Mouse (Mus musculus) cerebellum, postnatal 4 days (tissue): Measurements from ENCODE around the gene Acat2.
"Not testable (repeated sequence)": the region's sequence is repeated elsewhere in the genome, so short reads cannot be mapped to it uniquely, and the experiment has no call there.

Experiments used
- DNase-seq, 2 experiments: peaks; one replicate each; pipeline ENCODE4 v3.0.0; 2022; ENCODE audit warnings: low spot score in 2 of 2, mixed read lengths in 1 of 2

The Acat2 gene

GRCm38 (mm10) chr17:12959377-12959776, 1.2 kb downstream of the Acat2 start:
- DNase-seq = not testable (repeated sequence)

- DNase-seq = no peak
These were observed 3.9 kb downstream of the Acat2 start for GRCm38 (mm10) chr17:12956664-12957063.

GRCm38 (mm10) chr17:12949669-12950068, 10.9 kb downstream of the Acat2 start:
- DNase-seq = no peak

GRCm38 (mm10) chr17:12942459-12943162, 17.9 kb downstream of the Acat2 start:
- no peak for DNase-seq

DNA sequence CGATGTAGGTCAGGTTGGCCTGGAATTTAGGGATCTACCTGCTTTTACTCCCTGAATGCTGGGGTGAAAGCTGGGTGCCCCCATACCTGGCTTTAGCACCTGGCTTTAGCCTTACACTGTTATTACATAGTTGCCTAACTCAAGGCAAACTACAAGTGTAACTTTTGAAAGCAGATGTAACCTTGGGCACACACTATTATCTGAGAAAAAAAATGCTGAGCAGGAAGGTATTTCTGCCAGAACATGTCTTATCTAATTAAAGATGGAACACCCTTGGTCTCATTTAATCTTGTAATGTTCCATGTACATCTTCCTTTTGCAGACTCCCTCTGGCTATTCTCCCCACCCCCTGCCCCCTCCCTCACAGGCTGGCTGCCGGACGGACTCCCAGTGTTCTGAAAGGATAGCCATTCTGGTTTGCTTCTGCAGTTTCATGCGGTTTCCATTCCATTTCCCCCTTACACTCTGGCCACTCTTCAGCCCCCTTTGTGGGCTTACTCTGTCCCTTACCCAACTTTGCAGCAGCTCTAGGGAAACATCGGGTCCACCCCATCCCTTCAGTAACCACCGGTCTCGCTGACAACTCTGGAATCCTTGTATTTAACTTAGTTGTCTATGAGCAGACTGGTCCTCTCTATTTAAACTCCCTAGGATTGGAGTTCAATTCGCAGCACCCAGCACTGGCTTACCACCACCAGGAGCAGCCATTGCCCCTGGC, 18.8 kb downstream of the Acat2 start:
- DNase-seq = no peak

- DNase-seq = no peak
These were observed 20.3 kb downstream of the Acat2 start, which contains the start of gene Acat3 for GRCm38 (mm10) chr17:12940151-12940805. TSS of gene Acat3 (minus strand) at chr17:12940600.

DNA sequence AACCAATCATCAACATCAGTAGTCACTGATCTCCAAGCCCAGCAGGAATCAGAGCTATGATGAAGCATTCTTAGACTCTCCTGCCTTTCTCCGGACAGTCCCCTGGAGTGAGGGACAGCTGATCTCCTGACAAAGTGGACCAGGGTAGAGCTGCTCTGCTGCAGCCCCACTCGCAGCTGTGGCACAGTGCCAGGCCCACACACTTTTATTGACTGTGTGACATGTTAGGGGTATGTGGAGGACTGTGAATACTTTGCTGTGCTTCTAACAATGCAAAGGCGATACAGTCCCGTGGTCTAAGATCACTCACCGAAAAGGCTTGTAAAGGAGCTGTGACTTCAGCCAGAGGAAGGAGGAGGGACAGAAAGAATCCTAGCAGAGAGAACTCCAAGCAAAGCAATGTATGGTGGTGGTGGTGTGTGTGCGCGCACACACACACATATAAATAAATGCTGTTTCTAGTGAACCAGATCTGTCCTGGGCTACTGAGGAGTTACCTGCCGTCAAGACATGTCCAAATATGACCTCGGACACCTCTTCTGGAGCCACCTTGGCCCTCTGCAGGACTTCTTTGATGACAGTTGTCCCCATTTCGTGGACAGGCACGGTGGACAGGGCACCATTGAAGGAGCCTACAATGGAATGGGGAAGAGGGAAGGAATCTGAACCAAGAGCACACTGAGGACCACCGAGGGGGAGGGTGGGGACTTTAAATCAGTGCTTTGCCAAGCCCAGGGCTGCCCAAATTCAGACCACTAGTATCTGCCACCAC, 21.0 kb downstream of the Acat2 start:
- not testable (repeated sequence) for DNase-seq

DNA sequence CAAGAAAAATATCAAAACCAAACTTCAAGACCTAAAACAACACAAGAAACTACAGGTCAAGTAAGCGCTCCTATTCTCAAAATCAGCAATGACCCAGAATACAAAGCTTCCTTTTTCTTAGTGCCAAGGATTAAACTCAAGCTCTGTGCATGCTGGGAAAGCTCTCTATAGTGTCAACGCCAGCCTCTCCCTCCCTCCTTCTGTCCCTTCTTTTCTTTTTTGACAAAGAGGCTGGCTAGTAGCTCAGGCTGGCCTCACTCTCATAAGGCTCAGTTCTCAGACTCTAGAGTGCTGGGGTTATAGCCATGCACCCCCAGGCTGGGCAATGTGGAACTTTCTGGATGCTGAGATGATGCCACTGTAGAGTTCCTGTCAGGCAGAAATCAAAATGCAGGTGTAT, 22.5 kb downstream of the Acat2 start:
- DNase-seq = no peak

- DNase-seq = no peak
These were observed 23.1 kb downstream of the Acat2 start for GRCm38 (mm10) chr17:12937412-12937970.

DNA sequence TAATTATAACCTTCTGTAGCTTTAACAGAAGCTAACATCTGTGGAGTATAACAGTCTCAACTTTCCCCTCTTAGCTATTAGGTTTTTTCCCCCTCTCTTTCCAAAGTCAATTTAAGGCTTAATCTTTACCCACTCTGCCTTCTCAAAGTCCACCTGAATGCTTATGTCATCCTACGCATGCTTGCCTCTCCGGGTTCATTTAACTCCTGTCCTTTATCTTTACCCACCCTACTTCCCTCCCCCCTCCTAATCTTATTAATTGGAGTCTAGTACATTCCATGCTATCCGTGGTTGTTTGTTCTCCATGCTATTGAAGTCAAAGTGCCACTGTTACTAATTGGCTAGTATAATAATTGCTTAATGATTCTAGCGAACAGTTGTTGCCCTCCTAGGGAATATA, 24.8 kb downstream of the Acat2 start:
- no peak for DNase-seq

DNA sequence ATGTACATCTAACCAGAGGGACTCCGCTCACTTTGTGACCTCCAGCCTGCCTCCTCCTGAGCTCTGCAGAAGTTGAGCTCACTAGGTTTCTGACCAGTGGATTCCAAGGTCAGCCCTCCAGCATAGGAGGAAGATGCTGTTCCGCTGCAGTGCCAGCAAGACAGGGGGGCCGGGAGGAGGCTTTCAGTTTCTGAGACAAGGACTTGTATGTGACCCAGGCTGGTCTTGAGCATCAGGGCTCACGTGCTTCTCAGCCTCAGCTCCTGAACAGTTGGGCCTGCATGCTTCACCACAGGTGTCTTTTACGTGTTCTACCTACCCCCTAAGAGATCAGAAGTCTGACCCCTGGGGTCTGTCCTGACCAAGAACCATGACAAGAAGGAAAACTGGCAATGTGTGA, 29.0 kb downstream of the Acat2 start:
- DNase-seq = not testable (repeated sequence)

- DNase-seq = no peak
These were observed 34.8 kb downstream of the Acat2 start for GRCm38 (mm10) chr17:12925703-12926180.

DNA sequence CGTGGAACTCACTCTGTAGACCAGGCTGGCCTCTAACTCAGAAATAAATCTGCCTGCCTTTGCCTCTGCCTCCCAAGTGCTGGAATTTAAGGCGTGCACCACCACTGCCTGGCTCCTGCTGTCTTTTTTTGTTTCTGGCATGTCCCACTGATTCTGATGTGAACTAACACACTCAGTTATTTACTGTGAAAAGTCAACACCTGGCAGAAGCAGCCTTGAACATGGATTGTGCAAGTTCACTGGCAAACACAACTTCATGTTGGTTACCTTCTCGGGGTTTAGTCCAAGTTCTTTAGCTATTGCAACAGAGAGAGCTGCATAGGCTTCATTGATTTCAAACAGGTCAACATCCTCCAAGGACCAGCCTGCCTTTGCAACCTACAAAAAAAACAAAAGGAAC, 35.5 kb downstream of the Acat2 start:
- DNase-seq = no peak

GRCm38 (mm10) chr17:12921073-12921472, 39.5 kb downstream of the Acat2 start:
- no peak for DNase-seq

DNA sequence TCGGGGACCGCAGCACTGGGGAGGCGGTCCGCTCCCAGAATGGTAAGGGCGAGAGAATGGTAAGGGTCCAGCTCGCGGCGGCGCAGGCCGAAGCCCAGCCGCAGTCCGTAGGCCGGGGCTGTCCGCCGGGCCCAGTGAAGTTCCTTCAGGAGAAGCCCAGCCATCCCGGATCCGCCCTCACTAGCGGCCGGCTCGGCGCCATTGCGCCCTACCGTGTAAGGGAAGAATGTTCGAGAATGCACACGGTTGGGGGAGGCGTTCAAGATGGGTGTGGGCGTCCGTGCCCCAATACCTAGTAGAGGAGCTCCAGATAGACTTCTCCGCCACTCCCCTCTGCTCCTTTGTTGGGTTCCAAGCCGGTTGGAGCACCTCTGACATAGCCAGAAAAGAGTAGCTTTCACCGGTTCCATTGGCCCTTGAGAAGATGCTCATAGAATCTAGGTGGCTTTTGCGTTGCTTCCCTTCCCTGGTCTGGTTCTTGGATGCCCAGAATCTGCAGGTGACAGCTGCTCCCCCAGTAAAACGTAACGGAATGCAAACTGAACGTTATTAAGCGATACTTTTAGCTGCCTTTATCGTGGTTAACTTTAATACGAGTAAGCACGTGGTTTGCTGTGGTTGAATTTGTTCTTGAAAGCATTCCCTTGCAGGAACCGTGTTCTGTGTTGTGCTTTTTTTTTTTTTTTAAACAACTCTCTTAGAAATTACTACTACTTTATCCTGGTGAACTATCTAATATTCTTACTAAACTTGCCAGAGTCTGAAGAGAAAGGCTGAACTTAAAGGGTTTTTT, 43.8 kb downstream of the Acat2 start:
- DNase-seq = peak in 1 of 2 experiments; percentile 37

DNA sequence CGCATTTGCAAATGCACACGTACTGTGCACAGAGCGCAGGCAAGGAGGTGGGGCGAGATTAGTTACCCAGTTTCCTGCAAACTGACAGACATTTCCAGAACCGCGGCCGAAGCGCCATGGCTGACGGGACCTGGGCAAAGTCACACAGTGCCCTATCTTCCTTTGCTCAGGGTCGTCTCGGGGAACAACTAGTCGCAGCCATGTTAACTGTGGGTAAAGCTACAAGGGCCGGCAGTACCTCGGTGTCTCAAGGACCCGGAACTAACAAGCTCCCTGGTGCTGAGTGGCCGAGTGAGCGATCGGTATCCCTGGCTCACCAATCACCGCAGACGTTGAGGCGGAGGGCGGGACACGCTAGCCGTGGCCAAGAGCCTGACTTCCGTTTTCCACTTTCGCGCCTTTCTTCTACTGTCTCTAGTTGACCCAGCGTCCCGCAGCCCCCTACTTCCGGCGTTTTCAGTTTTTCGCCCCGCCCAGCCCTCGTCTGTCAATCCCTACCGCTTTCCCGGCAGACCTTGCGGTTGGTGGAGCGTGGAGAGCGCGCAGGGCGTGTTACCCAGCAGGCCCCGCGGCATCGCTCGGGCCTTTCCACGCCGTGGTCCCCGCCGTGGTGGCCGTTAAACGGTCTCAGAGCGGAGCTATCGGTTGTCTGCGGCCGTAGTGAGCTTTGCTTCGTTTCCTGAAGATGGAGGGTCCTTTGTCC, 44.5 kb downstream of the Acat2 start, which contains the start of gene Mrpl18:
Mrpl18 (minus strand) TSS at position 465 of the 703 bp plus-strand sequence.
- peak; percentile 97 for DNase-seq

GRCm38 (mm10) chr17:12915488-12915880, 45.1 kb downstream of the Acat2 start, which contains the start of gene Tcp1:
TSS of gene Tcp1 (plus strand) at chr17:12915701.
- no peak for DNase-seq

- DNase-seq = no peak
These were observed 50.2 kb downstream of the Acat2 start for GRCm38 (mm10) chr17:12910391-12910790.

DNA sequence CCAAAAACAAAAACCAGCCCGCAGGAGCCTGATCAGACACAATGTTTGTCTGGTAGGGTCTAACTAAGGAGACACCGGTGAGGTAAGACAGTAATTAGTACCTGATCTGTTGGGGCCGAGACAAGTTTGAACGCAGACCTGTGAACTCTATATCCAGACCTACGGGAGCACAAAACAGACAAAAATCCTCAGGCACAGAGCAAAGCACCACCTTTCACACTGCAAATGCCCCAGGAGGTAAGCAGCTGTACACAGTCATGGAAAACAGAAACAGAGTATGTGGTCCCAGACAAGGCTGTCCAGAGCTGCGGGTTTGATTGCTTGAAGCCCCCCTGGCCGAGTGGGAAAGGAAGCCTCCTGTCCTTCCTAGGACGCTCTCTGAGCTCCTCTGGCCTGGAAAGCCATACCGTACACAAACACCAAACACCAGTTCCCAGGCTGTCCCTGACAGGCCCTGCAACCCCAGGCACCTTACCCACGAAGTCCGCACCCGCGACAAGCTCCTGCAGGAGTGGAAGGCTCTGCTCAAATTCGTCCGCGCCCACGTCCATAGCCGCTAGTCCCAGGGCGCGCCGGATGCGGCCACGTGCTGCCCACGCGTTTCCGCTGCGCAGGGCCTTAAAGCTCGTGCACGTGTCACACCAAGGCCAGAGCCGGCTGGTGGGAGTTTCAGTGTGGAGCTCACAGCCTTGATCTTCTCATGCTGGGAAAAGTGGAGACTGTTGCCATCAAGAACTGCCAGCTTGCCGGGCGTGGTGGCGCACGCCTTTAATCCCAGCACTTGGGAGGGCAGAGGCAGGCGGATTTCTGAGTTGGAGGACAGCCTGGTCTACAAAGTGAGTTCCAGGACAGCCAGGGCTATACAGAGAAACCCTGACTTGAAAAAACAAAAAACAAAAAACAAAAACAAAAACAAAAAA, 50.9 kb downstream of the Acat2 start, which contains the start of gene Pnldc1:
Pnldc1 (minus strand) TSS at position 870 of the 920 bp plus-strand sequence.
- DNase-seq = no peak
